Mouse (Mus musculus) hematopoietic stem cell, adult 5-6 weeks (primary cell): ENCODE results near the gene Cyth1. TPM values are rescaled to one million over a fixed set of nuclear protein-coding genes. Genes with fewer than 3 reads are reported as not detected.

Experiments
- ATAC-seq, 2 experiments: fragments of 125-278 bp in 1 of 2; replicated peaks in 1 of 2; 2 replicates each; pipeline ENCODE4 v1.8.0; 2016 to 2017; ENCODE audit warnings: inconsistent platforms in 2 of 2, mild to moderate bottlenecking in 2 of 2, moderate number of reproducible peaks in 2 of 2, low read depth in 1 of 2, moderate TSS enrichment in 1 of 2; ENCODE audit not compliant: low FRiP score in 2 of 2, poor library complexity in 2 of 2, severe bottlenecking in 2 of 2, insufficient read depth in 1 of 2, low TSS enrichment in 1 of 2
- total RNA-seq: library from RNA; stranded (forward); fragments of 172-1452, 232-1000 nt; gene quantifications from 2 replicates; pipeline ENCODE4 v1.2.3, GENCODE M21; 2017

Gene Cyth1
- total RNA-seq, 1 experiment from 2014 or later = 48.1 TPM

GRCm38 (mm10) chr11:118211749-118212635, 36.4 kb downstream of the Cyth1 start:
- peak; percentile 54 to 68 for ATAC-seq

- ATAC-seq = 0 out of 4 replicates have a peak, but pooled peaks of 1 of the 2 experiments have one; percentile 8
These were observed 37.4 kb downstream of the Cyth1 start for GRCm38 (mm10) chr11:118210962-118211361.

GRCm38 (mm10) chr11:118210116-118210515, 38.3 kb downstream of the Cyth1 start:
- ATAC-seq = no peak

- ATAC-seq = no peak
These were observed 39.0 kb downstream of the Cyth1 start for GRCm38 (mm10) chr11:118209376-118209775.

- no peak for ATAC-seq
These were observed 39.6 kb downstream of the Cyth1 start for GRCm38 (mm10) chr11:118208672-118209272.

- no peak for ATAC-seq
These were observed 40.9 kb downstream of the Cyth1 start for GRCm38 (mm10) chr11:118207424-118208033.

- no peak for ATAC-seq
These were observed 42.1 kb downstream of the Cyth1 start for GRCm38 (mm10) chr11:118206267-118206666.

GRCm38 (mm10) chr11:118203469-118203868, 44.9 kb downstream of the Cyth1 start:
- ATAC-seq = no peak

GRCm38 (mm10) chr11:118202410-118203233, 45.8 kb downstream of the Cyth1 start:
- peak; percentile 52 to 55 for ATAC-seq

- ATAC-seq = no peak
These were observed 46.5 kb downstream of the Cyth1 start for GRCm38 (mm10) chr11:118201833-118202409.

GRCm38 (mm10) chr11:118200834-118201830, 47.3 kb downstream of the Cyth1 start:
- no peak for ATAC-seq

- no peak for ATAC-seq
These were observed 50.1 kb downstream of the Cyth1 start for GRCm38 (mm10) chr11:118198296-118198600.

GRCm38 (mm10) chr11:118197508-118198295, 50.7 kb downstream of the Cyth1 start:
- no peak for ATAC-seq

GRCm38 (mm10) chr11:118196824-118197388, 51.5 kb downstream of the Cyth1 start:
- ATAC-seq = no peak

GRCm38 (mm10) chr11:118193390-118194147, 54.8 kb downstream of the Cyth1 start:
- no peak for ATAC-seq
